Mouse (Mus musculus) lung, embryonic 14.5 days (tissue): ENCODE measurements around the gene Nfkb1. TPM values are rescaled to one million over a fixed set of nuclear protein-coding genes. Genes with fewer than 3 reads are reported as not detected.

ENCODE experiments used
- ATAC-seq: fragments of 200-750 bp; cut with Nextera tagmentation; 2 replicates; pipeline ENCODE4 v1.8.0; 2017; ENCODE audit warnings: mild to moderate bottlenecking, moderate TSS enrichment, moderate library complexity; ENCODE audit not compliant: insufficient read depth
- DNase-seq: peaks from one replicate; pipeline ENCODE4 v3.0.0-alpha.2; 2015
- H3K27ac ChIP-seq: fragments of 300-500 bp; sonication (generic); 2 replicates; pipeline ENCODE4 v1.5.1; 2014; ENCODE audit warnings: low read depth, mild to moderate bottlenecking, moderate library complexity
- H3K27me3 ChIP-seq: fragments of 300-500 bp; sonication (generic); 2 replicates; pipeline ENCODE4 v1.6.1; 2014; ENCODE audit warnings: low read length, control low read depth; ENCODE audit not compliant: insufficient read depth
- H3K36me3 ChIP-seq: fragments of 300-500 bp; sonication (generic); 2 replicates; pipeline ENCODE4 v1.6.1; 2014; ENCODE audit warnings: control low read depth; ENCODE audit not compliant: insufficient read depth
- H3K4me1 ChIP-seq: fragments of 300-500 bp; sonication (generic); 2 replicates; pipeline ENCODE4 v1.6.1; 2014; ENCODE audit warnings: antibody characterized with exemption, control low read depth; ENCODE audit not compliant: insufficient read depth
- H3K4me2 ChIP-seq: fragments of 300-500 bp; sonication (generic); 2 replicates; pipeline ENCODE4 v1.6.1; 2014; ENCODE audit warnings: mild to moderate bottlenecking
- H3K4me3 ChIP-seq: fragments of 300-500 bp; sonication (generic); 2 replicates; pipeline ENCODE4 v1.5.1; 2014; ENCODE audit warnings: low read depth, low read length
- H3K9ac ChIP-seq: fragments of 300-500 bp; sonication (generic); 2 replicates; pipeline ENCODE4 v1.6.1; 2014
- H3K9me3 ChIP-seq: fragments of 300-500 bp; sonication (generic); 2 replicates; pipeline ENCODE4 v1.6.1; 2016; ENCODE audit warnings: low read depth, low read length, control low read depth
- CTCF ChIP-seq: IDR thresholded peaks from 2 replicates; pipeline ENCODE4 v1.5.1; 2016; ENCODE audit warnings: antibody characterized with exemption, low read depth
- WGBS: fragments of 180-500 bp; shearing (Covaris S2); extraction: QIAGEN DNeasy Blood & Tissue Kit; methylation state at CpG from one replicate; pipeline ENCODE4 v1.1.7; 2014; 5-methylcytosine and 5-hydroxymethylcytosine counted together
- polyA plus RNA-seq: library from polyadenylated mRNA; unstranded; fragments of >200 nt; fragmentation: Nextera tagmentation; extraction: Ambion mirVana; gene quantifications from 2 replicates; pipeline ENCODE4 v1.2.1, GENCODE M21; 2014

Gene Nfkb1
- polyA plus RNA-seq, 1 experiment from 2014 or later = 34.8 TPM

- Histone ChIP-seq H3K4me2 (no peak overlapping the region), H3K36me3 (peaks cover 48% of the 10 kb centered on the region), H3K27ac (no peak overlapping the region), H3K9me3 (no peaks in the 10 kb centered on the region), H3K4me3 (no peak overlapping the region), H3K9ac (no peak overlapping the region), H3K4me1 (no peaks in the 10 kb centered on the region), H3K27me3 (no peaks in the 10 kb centered on the region)
- TF ChIP-seq CTCF = no peak
- no peak for ATAC-seq
- DNase-seq = no peak
- WGBS = 88% methylated on average over 4 of the region's 4 CpGs
Observed at GRCm38 (mm10) chr3:135656156-135656555, 35.2 kb downstream of the Nfkb1 start.

GRCm38 (mm10) chr3:135650773-135651555, 40.4 kb downstream of the Nfkb1 start:
- no peak for ATAC-seq
- H3K4me3 ChIP-seq = no peak overlapping the region
- no peaks in the 10 kb centered on the region for H3K27me3 ChIP-seq
- TF ChIP-seq CTCF = no peak
- WGBS = 76% methylated on average over 15 of the region's 15 CpGs
- H3K9ac ChIP-seq = no peak overlapping the region
- no peaks in the 10 kb centered on the region for H3K4me1 ChIP-seq
- no peak overlapping the region for H3K27ac ChIP-seq
- DNase-seq = no peak
- no peaks in the 10 kb centered on the region for H3K9me3 ChIP-seq
- H3K36me3 ChIP-seq = peaks cover 38% of the 10 kb centered on the region
- H3K4me2 ChIP-seq = no peak overlapping the region

- peaks cover 30% of the 10 kb centered on the region for H3K36me3 ChIP-seq
- WGBS = 82% methylated on average over 10 of the region's 10 CpGs
- no peaks in the 10 kb centered on the region for H3K9me3 ChIP-seq
- no peak overlapping the region for H3K27ac ChIP-seq
- no peaks in the 10 kb centered on the region for H3K4me1 ChIP-seq
- no peak for ATAC-seq
- TF ChIP-seq CTCF = no peak
- H3K9ac ChIP-seq = no peak overlapping the region
- no peak overlapping the region for H3K4me2 ChIP-seq
- no peaks in the 10 kb centered on the region for H3K27me3 ChIP-seq
- DNase-seq = no peak
- H3K4me3 ChIP-seq = no peak overlapping the region
Observed at GRCm38 (mm10) chr3:135649809-135650208, 41.5 kb downstream of the Nfkb1 start.

- Histone ChIP-seq H3K4me2 (no peak overlapping the region), H3K9me3 (no peaks in the 10 kb centered on the region), H3K27me3 (no peaks in the 10 kb centered on the region), H3K27ac (no peak overlapping the region), H3K36me3 (peaks cover 27% of the 10 kb centered on the region), H3K4me1 (no peaks in the 10 kb centered on the region), H3K4me3 (no peak overlapping the region), H3K9ac (no peak overlapping the region)
- TF ChIP-seq CTCF = no peak
- no peak for ATAC-seq
- WGBS = 87% methylated on average over 8 of the region's 8 CpGs
- no peak for DNase-seq
Observed at GRCm38 (mm10) chr3:135648501-135648900, 42.8 kb downstream of the Nfkb1 start.

GRCm38 (mm10) chr3:135646622-135647021, 44.7 kb downstream of the Nfkb1 start:
- no peak for TF ChIP-seq CTCF
- no peaks in the 10 kb centered on the region for H3K4me1 ChIP-seq
- no peak overlapping the region for H3K27ac ChIP-seq
- no peak overlapping the region for H3K9ac ChIP-seq
- DNase-seq (no peak), ATAC-seq (no peak)
- peaks cover 13% of the 10 kb centered on the region for H3K36me3 ChIP-seq
- H3K4me2 ChIP-seq = no peak overlapping the region
- no peaks in the 10 kb centered on the region for H3K9me3 ChIP-seq
- H3K27me3 ChIP-seq = no peaks in the 10 kb centered on the region
- no peak overlapping the region for H3K4me3 ChIP-seq
- 95% methylated on average over 1 of the region's 1 CpGs for WGBS

GRCm38 (mm10) chr3:135644971-135645370, 46.4 kb downstream of the Nfkb1 start:
- Histone ChIP-seq H3K27me3 (no peaks in the 10 kb centered on the region), H3K27ac (no peak overlapping the region), H3K9me3 (no peaks in the 10 kb centered on the region), H3K4me3 (no peak overlapping the region), H3K9ac (no peak overlapping the region), H3K4me2 (no peak overlapping the region), H3K36me3 (peaks cover 19% of the 10 kb centered on the region), H3K4me1 (no peaks in the 10 kb centered on the region)
- no peak for DNase-seq
- TF ChIP-seq CTCF = no peak
- ATAC-seq = no peak
- 90% methylated on average over 3 of the region's 3 CpGs for WGBS

- DNase-seq (peak; percentile 24), ATAC-seq (peak; percentile 36; the same call in 1 of the 2 replicates)
- Histone ChIP-seq H3K4me3 (no peak overlapping the region), H3K4me1 (no peaks in the 10 kb centered on the region), H3K4me2 (no peak overlapping the region), H3K9me3 (no peaks in the 10 kb centered on the region), H3K36me3 (peaks cover 16% of the 10 kb centered on the region), H3K27ac (no peak overlapping the region), H3K9ac (no peak overlapping the region), H3K27me3 (no peaks in the 10 kb centered on the region)
- WGBS = 41% methylated on average over 4 of the region's 4 CpGs
- TF ChIP-seq CTCF = no peak
Observed at GRCm38 (mm10) chr3:135641623-135641915, 49.8 kb downstream of the Nfkb1 start.
